Mouse (Mus musculus): ENCODE results near the gene Gusb.
A peak's percentile ranks its signal among the peaks of the same experiment; 100 is the strongest.

The Gusb gene

DNA sequence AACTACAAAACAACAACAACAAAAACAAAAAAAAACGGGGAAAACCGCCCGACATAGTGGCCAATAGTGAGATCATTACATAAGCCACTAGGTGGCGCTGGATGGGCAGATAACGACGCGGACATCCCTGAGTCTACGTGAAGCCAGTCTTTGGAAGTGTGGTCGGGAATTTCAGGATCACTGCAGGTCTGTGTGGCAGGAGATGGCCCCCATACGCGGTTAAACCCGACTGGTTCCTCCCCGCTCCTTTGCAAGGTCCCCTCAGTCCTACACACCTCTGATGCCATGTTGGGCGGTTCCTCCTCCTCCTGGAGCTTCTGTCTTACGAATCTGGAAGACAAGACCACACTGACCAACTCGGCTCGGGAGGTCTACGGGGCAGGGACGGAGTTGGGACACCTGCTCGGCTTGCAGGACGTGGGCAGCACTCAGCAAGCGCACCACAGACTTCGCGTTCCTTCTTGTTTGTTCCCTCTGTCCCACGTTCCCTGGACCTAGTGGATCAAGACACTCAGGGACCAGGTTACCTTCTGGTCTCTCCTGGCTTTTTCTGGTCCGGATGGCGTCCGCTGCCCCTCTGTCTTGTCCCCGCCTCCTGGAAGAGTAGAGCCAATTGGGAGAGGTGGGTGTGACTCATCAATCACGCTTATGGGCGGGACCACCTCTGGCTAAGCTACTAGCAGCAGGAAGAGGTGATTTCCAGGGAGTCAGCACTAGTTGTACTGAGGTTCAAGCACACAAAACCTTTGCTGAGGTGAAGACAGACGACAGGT lies 21.1 kb upstream of the Gusb start:
- peak; percentile 92 for DNase-seq

DNA sequence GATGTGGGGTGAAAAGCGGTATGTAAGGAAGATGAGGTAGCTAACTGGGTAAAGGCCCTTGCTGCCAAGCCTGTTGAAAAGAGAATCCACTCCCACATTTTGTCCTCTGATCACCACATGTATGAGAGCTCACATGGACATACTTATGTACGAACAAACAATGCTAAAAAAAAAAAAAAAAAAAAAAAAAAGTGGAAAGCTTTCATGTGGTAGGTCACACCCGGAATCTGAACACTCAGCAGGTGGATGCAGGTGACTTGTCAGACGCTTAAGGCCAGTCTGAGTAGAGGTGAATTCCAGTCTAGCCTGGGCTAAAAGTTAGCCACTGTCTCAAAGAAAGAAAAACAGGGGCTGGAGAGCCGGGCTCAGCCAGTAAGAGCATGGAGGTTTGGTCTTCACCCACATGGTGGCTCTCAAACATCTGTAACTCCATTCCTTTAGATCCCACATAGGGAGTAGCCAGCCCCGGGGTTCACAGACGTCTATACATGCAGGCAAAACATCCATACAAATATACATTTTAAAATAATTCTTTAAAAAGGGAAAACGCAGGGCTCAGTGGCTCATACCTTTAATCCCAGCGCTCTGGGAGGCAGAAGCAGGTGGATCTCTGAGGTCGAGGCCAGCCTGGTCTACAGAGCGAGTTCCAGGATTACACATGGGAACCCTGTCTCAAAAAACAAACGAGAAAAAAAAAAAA lies 20.4 kb upstream of the Gusb start:
- no peak for DNase-seq

DNA sequence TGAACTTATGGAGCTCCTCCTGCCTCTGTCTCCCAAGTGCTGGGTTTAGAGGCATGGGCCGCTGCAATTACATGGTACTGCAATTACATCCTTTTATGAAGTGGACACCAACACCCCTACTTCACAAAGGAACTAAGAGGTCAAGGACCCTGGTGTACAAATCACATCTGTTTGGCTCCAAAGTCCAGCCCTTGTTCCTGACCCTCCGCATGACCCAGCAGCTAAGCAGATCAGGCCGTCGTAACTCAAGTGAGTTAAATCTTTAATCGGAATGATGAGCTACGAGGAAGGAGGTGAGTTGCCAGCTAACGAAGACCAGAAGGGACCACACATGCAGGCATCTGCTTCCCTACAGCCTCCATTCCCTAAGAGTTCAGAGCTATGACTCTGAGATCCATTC lies 19.5 kb upstream of the Gusb start:
- DNase-seq, result no peak

DNA sequence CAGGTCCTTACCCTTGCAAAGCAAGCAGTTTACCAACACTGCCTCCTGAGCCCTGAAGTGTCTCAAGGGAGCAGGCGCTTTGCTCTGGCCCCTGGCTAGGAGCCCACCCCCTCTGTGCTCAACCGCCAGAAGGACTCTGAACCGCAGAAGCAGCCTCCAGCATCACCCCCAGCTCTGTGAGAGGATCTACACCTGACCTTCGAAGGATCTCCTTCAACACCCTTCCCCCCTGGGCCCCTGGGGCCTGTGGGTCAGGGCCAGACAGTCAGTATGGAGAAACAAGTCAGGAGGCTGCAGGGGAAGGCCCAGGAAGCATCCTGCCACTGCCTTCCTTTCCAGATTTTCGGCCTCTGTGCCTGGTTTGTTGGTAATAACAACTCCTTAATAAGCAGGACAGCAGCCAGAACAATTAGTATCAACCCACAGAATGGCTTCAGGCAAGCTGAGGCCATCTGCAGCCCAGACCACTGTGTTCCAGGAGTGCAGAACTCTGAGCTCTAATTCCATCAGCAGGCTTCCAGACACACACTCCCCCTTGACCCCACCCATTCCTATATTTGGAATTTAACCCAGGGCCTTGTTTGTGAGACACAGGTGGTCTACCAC lies 18.6 kb upstream of the Gusb start:
- DNase-seq, result no peak

DNA sequence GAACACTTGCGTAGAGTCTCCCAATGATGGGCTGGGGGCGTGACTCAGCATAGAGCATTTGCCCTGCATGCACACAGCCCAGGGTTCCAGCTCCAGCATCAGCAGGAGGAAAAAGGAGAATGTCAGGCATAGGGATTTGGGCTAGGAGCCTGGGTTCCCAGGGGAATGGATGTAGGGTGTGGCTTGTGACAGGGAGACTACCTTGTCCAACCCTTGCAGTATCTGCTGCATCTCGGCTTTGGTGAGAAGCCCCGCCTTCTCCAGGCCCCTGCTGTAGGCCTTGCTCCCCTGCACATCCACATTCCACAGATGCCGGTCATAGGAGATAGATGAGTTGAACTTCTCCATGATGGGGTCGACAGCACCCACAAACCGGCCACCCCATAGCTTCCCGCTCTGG lies 16.6 kb upstream of the Gusb start:
- DNase-seq, result no peak

DNA sequence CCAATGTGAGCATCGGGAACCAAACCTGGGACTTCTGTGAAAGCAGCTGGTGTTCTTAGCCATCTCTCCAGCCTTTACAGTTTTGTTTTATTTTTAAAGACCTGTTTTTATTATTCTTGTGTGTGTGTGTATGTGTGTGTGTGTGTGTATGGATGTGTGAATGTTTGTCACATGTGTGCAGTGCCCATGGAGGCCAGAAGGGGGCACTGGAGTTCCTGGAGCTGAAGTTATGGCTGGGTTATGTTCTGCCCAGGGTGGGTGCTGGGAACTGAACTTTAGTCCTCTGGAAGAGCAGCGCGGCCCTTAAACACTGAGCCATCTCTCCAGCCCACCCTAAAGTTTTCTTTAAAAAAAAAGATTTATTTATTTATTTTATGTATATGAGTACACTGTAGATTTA lies 12.3 kb upstream of the Gusb start:
- DNase-seq, result no peak

DNA sequence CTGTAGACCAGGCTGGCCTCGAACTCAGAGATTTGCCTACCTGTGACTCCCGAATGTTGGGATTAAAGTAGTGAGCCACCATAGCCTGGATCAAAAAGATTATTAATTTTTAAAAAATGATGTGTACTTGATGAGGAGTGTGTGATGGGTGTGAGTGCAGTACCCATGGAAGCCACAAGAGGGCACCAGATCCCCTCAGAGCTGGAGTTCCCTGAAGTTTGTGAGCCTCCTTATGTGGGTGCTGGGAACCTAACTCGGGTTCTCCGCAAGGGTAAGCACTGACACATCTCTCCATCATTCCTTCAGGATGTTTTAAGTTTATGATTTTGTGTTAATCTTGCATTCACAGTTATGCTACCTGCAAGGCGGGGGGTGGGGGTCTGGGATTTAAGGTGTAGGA lies 8.1 kb upstream of the Gusb start:
- DNase-seq, result no peak

DNA sequence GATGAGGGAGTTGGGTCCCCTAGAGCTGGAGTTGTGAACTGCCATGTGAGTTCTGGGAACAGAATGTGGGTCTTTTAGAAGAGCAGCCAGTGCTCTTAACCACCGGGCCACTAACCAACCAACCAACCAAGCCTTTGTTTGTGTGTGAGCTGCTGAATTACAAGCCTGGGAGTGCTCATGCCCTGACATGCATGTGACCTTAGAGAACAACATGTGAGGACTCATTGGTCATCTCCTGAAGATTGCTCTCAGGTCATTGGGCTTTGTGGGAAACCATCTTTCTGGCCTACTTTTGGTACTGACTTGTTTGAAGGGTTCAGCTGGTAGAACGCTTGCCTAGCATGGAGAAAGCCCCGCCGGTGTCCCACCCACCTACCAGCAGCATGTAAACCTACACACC lies 6.9 kb upstream of the Gusb start:
- no peak for DNase-seq

DNA sequence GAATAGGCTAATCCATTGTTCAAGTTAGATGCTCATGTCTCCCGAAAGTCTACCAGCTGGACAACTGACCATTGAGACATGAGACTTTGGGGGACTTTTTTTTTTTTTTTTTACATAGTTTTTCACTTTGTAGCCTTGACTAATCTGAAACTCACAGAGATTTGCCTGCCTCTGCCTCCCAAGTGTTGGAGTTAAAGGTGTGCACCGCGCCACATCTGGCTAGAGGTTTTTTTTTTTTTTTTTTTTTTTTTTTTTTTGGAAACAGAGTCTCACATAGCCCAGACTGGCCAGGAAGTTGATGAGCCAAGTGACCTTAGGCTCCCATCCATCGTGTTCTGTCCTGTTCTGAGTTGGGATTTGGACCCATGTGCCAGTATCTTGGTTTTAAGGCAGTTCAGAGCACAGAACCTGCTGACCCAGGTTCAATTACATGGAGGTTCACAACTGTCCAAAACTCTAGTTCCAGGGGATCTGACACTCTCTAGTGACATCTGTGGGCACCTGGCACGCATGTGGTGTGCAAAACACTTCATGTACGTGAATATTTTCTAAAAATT lies 5.3 kb upstream of the Gusb start:
- no peak for DNase-seq

DNA sequence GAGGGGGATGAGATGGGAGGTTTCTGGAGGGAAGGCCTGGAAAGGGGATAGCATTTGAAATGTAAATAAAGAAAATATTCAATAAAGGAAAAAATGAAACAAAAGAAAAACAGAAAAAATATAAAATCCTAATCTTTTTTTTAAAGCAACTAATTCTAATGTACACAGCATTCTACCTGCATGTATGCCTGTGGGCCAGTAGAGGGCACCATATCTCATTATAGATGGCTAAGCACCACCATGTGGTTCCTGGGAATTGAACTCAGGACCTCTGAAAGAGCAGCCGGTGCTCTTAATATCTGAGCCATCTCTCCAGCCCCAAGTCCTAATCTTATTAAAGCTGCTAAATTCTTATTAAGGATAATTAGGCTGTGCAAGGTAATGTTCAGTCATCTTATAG lies 4.5 kb upstream of the Gusb start:
- DNase-seq, result no peak

DNA sequence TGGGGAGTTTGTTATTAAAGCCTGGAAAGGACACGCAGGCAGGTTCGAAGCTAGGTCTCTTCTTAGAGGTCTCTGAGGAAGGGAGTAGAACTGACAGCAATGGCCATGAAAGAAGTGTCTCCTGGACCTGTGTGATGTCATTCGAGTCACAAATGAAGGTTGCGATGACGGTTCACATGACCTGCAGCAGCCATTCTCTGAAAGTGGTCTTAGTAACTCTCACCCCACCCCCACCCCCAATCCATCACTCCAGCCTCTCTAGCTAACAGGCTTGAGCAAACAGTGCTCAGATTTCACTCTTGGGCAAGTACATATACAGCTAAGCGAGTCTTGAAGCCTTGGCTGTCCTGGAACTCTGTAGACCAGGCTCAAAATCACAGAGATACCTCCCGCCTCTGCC lies 380 bp upstream of the Gusb start:
- no peak for DNase-seq

DNA sequence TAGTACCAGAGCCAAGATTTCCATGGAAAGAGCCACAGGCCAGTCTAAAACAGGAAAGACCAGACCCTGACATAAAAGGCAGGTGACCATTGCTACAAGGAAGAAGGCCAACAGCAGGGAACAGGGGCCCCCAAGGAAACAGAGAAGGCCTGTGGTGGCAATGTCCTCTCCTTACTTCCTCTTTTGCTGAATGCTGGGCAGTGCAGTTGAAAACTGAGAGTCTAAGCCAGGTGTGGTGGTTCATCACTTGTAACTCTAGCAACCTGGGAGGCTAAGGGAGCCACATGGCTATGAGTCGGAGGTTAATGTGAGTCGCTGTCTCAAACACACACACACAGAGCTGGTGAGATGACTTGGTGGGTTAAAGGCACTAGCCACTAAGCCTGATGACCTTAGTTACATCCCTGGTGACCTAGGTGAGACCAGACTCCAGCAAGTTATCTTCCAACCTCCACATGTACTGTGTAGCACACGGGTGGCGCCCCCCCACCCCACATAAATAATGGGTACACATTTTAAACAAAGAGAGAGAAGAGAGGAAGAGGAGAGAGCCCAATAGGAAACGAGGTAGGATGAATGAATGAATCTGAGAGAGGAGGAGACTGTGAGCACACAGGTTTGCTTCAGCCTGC lies 1.4 kb downstream of the Gusb start:
- DNase-seq, result no peak

DNA sequence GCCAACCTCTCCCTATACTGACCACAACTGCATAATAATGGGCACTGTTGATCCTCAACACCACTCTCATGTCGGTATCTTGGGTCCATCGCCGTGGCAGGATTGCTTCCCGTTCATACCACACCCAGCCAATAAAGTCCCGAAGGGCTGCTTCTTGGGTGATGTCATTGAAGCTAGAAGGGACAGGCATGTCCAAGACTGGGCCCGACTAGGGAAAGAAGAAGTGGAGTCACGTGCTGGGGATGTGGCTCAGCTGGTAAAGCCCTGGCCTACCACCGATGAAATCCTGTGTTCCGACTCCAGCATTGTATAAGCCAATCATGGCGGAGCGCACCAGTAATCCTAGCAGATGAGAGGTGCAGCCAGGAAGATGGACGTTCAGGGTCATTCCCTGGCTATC lies 2.1 kb downstream of the Gusb start:
- DNase-seq, result no peak

DNA sequence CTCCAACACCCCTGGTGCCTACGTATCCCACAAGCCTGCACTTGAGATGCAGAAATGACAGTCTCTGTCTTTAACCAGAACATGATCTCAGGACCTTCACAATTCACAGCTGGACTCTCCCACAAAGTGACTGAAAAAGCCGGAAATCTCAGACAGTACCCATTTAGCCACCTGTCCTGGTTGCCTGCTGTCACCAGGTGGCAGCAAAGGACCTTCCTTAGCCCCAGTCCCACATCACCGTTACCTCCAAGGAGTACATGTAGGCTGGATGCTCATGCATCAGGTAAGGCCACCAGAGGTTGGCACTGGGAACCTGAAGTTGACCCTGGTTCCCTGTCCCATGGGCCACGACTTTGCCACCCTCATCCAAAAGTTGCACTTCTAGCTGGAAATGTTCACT lies 3.8 kb downstream of the Gusb start:
- peak; percentile 71 for DNase-seq

DNA sequence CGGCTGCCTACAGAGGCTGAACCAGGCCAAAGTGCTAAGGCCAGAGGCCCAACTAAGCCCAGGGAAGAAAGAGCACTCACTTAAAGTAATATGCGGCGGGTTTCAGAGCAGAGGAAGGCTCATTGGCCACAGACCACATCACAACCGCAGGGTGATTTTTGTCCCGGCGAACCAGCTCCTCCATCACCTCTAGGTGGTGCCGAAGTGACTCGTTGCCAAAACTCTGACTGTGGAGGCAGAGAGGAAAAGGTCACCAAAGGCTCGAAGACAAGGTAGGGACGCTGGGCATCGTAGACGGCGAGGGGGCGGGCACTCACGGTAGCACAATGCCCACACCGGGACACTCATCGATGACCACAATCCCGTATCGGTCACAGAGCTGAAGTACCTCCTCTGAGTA lies 5.1 kb downstream of the Gusb start:
- DNase-seq, result no peak

DNA sequence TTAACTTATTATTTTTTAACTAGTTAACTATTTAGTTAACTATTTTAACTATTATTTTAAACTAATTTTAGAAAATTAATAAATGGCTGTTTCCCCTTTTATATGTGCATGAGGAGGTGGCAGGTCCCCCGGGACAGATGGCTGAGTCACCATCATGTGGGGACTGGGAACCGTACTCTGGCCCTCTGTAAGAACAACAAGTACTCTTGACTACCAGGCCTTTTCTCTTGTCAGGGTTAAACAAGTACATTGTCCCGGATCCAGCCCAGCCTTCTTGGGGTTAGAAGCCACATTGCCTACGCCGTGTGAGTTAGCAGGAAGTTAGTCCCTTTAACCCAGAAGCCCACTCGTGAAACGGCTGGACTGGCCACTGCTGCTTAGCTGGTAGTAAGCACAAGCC lies 7.9 kb downstream of the Gusb start:
- no peak for DNase-seq

DNA sequence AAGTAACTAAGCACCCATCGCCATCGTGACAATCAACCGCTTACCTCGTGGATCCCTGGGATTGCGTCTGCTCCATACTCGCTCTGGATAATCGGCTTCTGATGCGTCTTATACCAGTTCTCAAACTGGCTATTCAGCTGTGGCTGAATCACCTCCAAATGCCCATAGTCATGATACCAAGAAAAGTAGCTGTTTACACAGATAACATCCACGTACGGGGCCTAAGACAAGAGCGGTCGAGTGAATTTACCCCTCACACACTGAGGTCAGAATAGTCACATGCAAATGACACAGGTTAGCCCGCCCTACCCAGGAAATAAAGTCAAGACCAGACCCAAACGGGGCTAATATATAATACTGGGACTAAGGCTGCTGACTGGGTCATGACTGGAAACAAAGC lies 9.5 kb downstream of the Gusb start:
- DNase-seq, result no peak

DNA sequence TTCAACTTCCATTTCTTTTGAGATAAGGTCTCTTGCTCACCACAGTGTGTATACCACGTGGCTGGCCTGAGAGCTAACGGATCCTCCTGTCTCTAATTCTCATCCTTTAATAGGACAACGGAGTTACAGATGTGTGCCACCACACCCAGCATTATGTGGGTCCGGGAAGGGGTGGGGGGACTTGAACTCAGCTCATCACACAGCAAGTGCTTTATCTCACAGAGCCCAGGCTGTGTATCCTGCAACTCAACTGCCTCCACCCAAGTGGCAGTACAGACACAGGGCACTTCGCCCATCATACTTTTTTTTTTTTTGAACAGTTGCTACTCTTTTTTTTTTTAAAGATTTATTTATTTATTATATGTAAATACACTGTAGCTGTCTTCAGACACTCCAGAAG lies 11.0 kb downstream of the Gusb start:
- DNase-seq, result no peak

DNA sequence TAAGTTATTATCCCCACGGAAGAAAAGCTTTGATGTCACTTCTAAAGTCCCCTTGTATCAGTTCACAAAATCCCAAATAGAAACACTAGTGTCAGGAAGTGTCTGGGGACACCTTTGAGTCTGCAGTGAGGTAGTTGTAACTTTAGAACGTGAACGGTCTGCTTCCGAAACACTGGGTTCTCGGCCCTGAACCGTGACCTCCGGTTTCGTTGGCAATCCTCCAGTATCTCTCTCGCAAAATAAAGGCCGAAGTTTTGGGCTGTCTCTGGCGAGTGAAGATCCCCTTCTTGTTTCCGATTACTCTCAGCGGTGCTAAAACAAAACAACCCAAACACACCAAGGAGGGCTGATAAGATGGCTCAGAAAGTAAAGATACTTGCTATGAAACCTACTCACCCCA lies 13.5 kb downstream of the Gusb start:
- no peak for DNase-seq

DNA sequence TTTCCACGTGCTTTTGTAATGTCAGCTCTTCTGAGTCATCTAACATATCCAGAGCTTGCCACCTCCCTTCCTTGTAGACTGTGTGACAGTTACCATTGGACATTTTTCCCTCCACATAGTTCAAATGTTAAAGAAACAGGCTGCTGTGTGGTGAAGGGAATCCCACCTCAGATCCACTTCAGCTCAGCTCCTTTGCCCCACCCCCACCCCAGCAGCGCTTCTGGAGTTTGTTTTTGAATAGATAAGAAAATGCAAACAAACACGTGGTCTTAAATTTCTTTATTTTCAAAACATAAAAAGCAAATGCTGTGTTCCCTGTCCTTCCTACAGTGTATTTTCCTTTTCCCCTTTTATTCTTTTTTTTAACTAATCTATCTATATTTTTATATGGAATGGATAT lies 22.6 kb downstream of the Gusb start:
- no peak for DNase-seq

DNA sequence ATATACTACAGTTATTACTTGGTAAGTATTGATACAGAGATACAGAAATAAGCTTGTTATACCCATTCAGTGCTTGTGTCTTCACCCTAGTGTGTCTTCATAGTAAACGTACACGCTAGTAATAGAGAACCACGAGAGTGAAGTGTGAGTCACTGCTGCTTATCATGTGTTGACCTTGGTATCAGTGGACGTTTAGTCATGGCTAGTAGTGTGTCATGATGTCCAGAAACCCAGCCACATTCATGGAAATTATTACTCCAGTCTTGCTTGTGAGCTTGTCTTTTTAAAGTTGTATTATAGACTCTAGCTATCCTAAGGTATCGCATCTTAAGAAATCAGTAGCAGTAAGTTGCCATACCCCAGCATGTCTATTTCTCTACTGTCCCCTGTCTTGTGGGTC lies 24.2 kb downstream of the Gusb start:
- DNase-seq, result no peak

DNA sequence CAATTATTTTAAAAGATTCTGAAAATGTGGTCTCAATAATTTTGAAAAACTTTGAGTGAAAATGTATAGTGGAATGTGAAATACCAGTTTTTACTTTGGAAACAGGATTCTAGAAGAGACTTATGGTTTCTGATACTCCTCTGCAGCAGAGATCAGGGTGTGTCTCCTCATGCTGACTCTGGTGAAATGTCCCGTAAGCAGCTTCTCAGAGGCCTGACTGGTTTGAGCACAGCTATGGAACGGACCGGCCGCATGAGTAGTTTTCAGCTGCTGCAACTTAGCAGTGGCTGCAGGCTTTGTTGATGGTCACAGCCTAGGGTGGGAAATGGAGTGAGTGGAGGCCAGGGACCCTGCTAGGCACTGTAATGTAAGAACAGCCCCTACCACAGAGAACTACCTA lies 25.1 kb downstream of the Gusb start:
- no peak for DNase-seq

DNA sequence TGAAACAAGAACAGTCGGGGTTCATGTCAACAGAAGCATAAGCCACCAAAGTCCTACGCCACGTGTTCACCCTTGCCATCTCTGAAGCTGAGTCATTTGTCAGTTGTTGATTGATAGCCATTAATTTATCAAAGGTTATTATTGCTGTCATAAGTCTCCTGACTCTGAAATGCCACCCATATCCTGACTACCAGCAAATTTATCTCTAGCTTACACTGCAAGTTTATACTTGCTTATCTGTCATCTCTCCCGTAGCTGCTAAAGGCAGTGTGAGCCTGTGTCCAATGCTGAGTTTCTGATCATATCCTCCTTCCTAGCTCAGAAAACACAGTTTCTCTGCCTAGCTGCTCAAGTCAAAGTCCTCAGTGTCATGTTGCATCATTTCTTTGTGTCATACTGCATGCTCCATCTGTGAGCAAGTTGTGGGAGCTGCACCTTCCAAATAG lies 28.0 kb downstream of the Gusb start:
- no peak for DNase-seq

DNA sequence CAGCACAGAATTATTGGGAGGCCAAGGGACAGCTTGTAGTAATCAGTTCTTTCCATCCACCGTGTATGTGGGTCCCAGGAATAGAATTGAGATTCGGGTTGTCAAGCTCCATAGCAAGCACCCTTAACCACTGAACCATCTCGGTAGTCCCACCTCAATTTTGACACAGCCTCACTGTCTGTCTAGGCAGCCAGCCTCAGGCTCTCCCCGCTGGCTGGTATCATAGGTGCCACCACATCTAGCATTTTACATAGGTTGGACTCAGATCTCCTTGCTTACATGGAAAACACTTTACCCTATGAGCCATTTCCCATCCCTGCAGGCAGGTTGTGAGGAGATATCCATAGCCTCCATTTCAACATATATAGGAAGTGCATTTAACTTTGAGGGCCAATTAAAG lies 28.5 kb downstream of the Gusb start:
- DNase-seq, result no peak
